Mouse (Mus musculus): ENCODE results near the gene Slc44a5. TPM values are rescaled to one million over a fixed set of nuclear protein-coding genes. Genes with fewer than 3 reads are reported as not detected.

Gene Slc44a5
- polyA plus RNA-seq, 1 experiment from 2014 or later = 4.2 TPM

- H3K4me1 ChIP-seq (replicated peaks) = no peaks in the 10 kb centered on the region
- WGBS = 95% methylated on average over 2 of the region's 3 CpGs
- H3K27ac ChIP-seq (replicated peaks) = no peak overlapping the region
- ATAC-seq (ENCODE audit: low read depth) = no peak; the same call in 1 of the 2 replicates
- no peaks in the 10 kb centered on the region for H3K27me3 ChIP-seq
- H3K36me3 ChIP-seq = no peaks in the 10 kb centered on the region
- H3K9ac ChIP-seq = no peak overlapping the region
- H3K4me2 ChIP-seq = no peak overlapping the region
- no peak overlapping the region for H3K4me3 ChIP-seq
- H3K9me3 ChIP-seq = peaks cover 5% of the 10 kb centered on the region; the same call in 1 of the 2 replicates
These were observed 206.2 kb downstream of the Slc44a5 start for GRCm38 (mm10) chr3:154179423-154179920.

- peaks cover 5% of the 10 kb centered on the region; the same call in 1 of the 2 replicates for H3K9me3 ChIP-seq
- peaks cover 7% of the 10 kb centered on the region; the same call in 1 of the 2 replicates for H3K4me1 ChIP-seq (replicated peaks)
- WGBS = 93% methylated on average over 7 of the region's 7 CpGs
- H3K9ac ChIP-seq = no peak overlapping the region
- H3K4me3 ChIP-seq = no peak overlapping the region
- H3K4me2 ChIP-seq = no peak overlapping the region
- H3K27ac ChIP-seq (replicated peaks) = no peak overlapping the region
- no peaks in the 10 kb centered on the region for H3K27me3 ChIP-seq
- no peaks in the 10 kb centered on the region for H3K36me3 ChIP-seq
- no peak for ATAC-seq (ENCODE audit: low read depth)
These were observed 209.8 kb downstream of the Slc44a5 start for GRCm38 (mm10) chr3:154182987-154183386.

- WGBS = 83% methylated on average over 9 of the region's 9 CpGs
- Histone ChIP-seq H3K9ac (no peak overlapping the region), H3K4me2 (no peak overlapping the region), H3K36me3 (no peaks in the 10 kb centered on the region), H3K4me1 (replicated peaks) (peaks cover 8% of the 10 kb centered on the region; the same call in 1 of the 2 replicates), H3K9me3 (peaks cover 5% of the 10 kb centered on the region; the same call in 1 of the 2 replicates), H3K27ac (replicated peaks) (no peak overlapping the region), H3K4me3 (no peak overlapping the region), H3K27me3 (no peaks in the 10 kb centered on the region)
- ATAC-seq (ENCODE audit: low read depth) = no peak
These were observed 210.7 kb downstream of the Slc44a5 start for GRCm38 (mm10) chr3:154183957-154184356.

- Histone ChIP-seq H3K9me3 (no peaks in the 10 kb centered on the region), H3K36me3 (no peaks in the 10 kb centered on the region), H3K9ac (no peak overlapping the region), H3K27ac (replicated peaks) (no peak overlapping the region), H3K4me2 (no peak overlapping the region), H3K27me3 (0 out of 2 replicates have a peak, but pooled peaks cover 7% of the 10 kb centered on the region), H3K4me3 (no peak overlapping the region), H3K4me1 (replicated peaks) (peaks cover 22% of the 10 kb centered on the region)
- no peak for ATAC-seq (ENCODE audit: low read depth)
- 86% methylated on average over 9 of the region's 9 CpGs for WGBS
These were observed 215.4 kb downstream of the Slc44a5 start for GRCm38 (mm10) chr3:154188668-154189067.

GRCm38 (mm10) chr3:154192328-154193030 lies 219.2 kb downstream of the Slc44a5 start:
- no peak overlapping the region for H3K4me3 ChIP-seq
- no peak for ATAC-seq (ENCODE audit: low read depth)
- no peak overlapping the region for H3K27ac ChIP-seq (replicated peaks)
- 8% methylated on average over 14 of the region's 14 CpGs for WGBS
- H3K4me1 ChIP-seq (replicated peaks) = peaks cover 18% of the 10 kb centered on the region
- H3K9me3 ChIP-seq = no peaks in the 10 kb centered on the region
- no peak overlapping the region for H3K4me2 ChIP-seq
- no peaks in the 10 kb centered on the region for H3K36me3 ChIP-seq
- H3K9ac ChIP-seq = no peak overlapping the region
- H3K27me3 ChIP-seq = 0 out of 2 replicates have a peak, but pooled peaks cover 7% of the 10 kb centered on the region

- Histone ChIP-seq H3K9ac (0 out of 2 replicates have a peak overlapping the region, but pooled peaks have one; percentile 8), H3K4me2 (no peak overlapping the region), H3K4me1 (replicated peaks) (peaks cover 13% of the 10 kb centered on the region), H3K27me3 (0 out of 2 replicates have a peak, but pooled peaks cover 7% of the 10 kb centered on the region), H3K4me3 (no peak overlapping the region), H3K9me3 (no peaks in the 10 kb centered on the region), H3K36me3 (no peaks in the 10 kb centered on the region), H3K27ac (replicated peaks) (no peak overlapping the region)
- 64% methylated on average over 10 of the region's 10 CpGs for WGBS
- ATAC-seq (ENCODE audit: low read depth) = no peak
These were observed 220.1 kb downstream of the Slc44a5 start for GRCm38 (mm10) chr3:154193189-154193840.

- H3K27me3 ChIP-seq = no peaks in the 10 kb centered on the region
- H3K27ac ChIP-seq (replicated peaks) = no peak overlapping the region
- H3K4me1 ChIP-seq (replicated peaks) = 0 out of 2 replicates have a peak, but pooled peaks cover 6% of the 10 kb centered on the region
- H3K9ac ChIP-seq = no peak overlapping the region
- no peaks in the 10 kb centered on the region for H3K9me3 ChIP-seq
- H3K4me2 ChIP-seq = no peak overlapping the region
- ATAC-seq (ENCODE audit: low read depth) = no peak
- H3K36me3 ChIP-seq = no peaks in the 10 kb centered on the region
- no peak overlapping the region for H3K4me3 ChIP-seq
- 46% methylated on average over 8 of the region's 8 CpGs for WGBS
These were observed 227.2 kb downstream of the Slc44a5 start for GRCm38 (mm10) chr3:154200422-154200828.

- Histone ChIP-seq H3K36me3 (no peaks in the 10 kb centered on the region), H3K27ac (replicated peaks) (no peak overlapping the region), H3K9me3 (no peaks in the 10 kb centered on the region), H3K9ac (no peak overlapping the region), H3K4me1 (replicated peaks) (0 out of 2 replicates have a peak, but pooled peaks cover 6% of the 10 kb centered on the region), H3K4me2 (no peak overlapping the region), H3K27me3 (no peaks in the 10 kb centered on the region), H3K4me3 (no peak overlapping the region)
- no peak for ATAC-seq (ENCODE audit: low read depth)
- 88% methylated on average over 12 of the region's 12 CpGs for WGBS
These were observed 228.6 kb downstream of the Slc44a5 start for GRCm38 (mm10) chr3:154201796-154202195.

GRCm38 (mm10) chr3:154202383-154202782 lies 229.1 kb downstream of the Slc44a5 start:
- H3K27me3 ChIP-seq = no peaks in the 10 kb centered on the region
- no peak overlapping the region for H3K4me2 ChIP-seq
- ATAC-seq (ENCODE audit: low read depth) = no peak
- WGBS = 92% methylated on average over 13 of the region's 13 CpGs
- H3K4me3 ChIP-seq = no peak overlapping the region
- H3K36me3 ChIP-seq = no peaks in the 10 kb centered on the region
- H3K27ac ChIP-seq (replicated peaks) = no peak overlapping the region
- no peak overlapping the region for H3K9ac ChIP-seq
- H3K9me3 ChIP-seq = no peaks in the 10 kb centered on the region
- H3K4me1 ChIP-seq (replicated peaks) = 0 out of 2 replicates have a peak, but pooled peaks cover 6% of the 10 kb centered on the region

- H3K4me3 ChIP-seq = no peak overlapping the region
- no peaks in the 10 kb centered on the region for H3K27me3 ChIP-seq
- H3K4me2 ChIP-seq = no peak overlapping the region
- H3K27ac ChIP-seq (replicated peaks) = no peak overlapping the region
- no peaks in the 10 kb centered on the region for H3K9me3 ChIP-seq
- 91% methylated on average over 2 of the region's 2 CpGs for WGBS
- no peak overlapping the region for H3K9ac ChIP-seq
- H3K36me3 ChIP-seq = no peaks in the 10 kb centered on the region
- ATAC-seq (ENCODE audit: low read depth) = no peak
- H3K4me1 ChIP-seq (replicated peaks) = peaks cover 21% of the 10 kb centered on the region
These were observed 235.2 kb downstream of the Slc44a5 start for GRCm38 (mm10) chr3:154208479-154208878.

GRCm38 (mm10) chr3:154209201-154209754 lies 236.0 kb downstream of the Slc44a5 start:
- H3K27ac ChIP-seq (replicated peaks) = no peak overlapping the region
- H3K36me3 ChIP-seq = no peaks in the 10 kb centered on the region
- no peak overlapping the region for H3K4me2 ChIP-seq
- H3K4me1 ChIP-seq (replicated peaks) = peaks cover 21% of the 10 kb centered on the region
- H3K9me3 ChIP-seq = no peaks in the 10 kb centered on the region
- no peak overlapping the region for H3K4me3 ChIP-seq
- H3K27me3 ChIP-seq = no peaks in the 10 kb centered on the region
- 35% methylated on average over 4 of the region's 4 CpGs for WGBS
- no peak overlapping the region for H3K9ac ChIP-seq
- ATAC-seq (ENCODE audit: low read depth) = peak; percentile 50; the same call in 1 of the 2 replicates
